Mouse (Mus musculus) cerebellum, adult 8-10 months (tissue): ENCODE results near the gene Cenpf.

Experiments used
- DNase-seq: peaks from one replicate; pipeline ENCODE4 v3.0.0; 2022

Cenpf gene

DNA sequence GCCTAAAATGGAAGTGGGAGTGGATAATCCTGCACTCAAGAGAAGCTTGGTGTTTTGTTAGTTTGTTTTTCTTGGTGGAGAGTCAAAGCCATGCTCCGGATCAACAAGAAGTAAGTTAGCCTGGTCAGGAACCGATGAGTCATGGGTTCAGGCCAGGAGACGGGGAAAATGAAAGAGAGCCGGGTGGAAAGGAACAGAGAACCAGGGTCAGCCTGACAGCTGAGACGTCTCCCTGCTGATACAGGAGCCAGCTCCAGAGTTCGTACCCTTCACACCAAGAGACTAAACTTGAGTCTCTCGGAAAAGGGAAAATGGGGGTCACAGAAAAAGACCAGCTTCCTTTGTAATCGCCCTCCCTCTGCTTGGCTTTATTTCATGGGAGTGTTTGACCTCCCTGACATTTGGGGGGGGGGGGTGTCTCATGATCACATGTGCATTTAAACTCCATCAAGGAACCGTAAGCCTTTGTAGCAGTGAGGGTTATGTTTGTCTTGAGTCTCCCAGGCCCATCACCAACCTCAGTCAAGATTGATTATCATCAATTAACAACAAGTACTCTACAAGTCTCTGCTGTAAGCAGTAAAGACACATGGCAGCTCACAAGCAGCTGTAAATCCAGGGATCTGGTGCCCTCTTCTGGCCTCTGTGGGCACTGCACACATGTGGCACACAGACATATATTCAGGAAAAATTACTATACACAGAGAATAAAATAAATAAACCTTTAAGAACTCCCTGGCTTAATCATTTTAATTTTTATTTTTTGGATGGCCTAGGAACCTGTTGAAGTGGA, 59.7 kb downstream of the Cenpf start:
- DNase-seq = peak; percentile 23

DNA sequence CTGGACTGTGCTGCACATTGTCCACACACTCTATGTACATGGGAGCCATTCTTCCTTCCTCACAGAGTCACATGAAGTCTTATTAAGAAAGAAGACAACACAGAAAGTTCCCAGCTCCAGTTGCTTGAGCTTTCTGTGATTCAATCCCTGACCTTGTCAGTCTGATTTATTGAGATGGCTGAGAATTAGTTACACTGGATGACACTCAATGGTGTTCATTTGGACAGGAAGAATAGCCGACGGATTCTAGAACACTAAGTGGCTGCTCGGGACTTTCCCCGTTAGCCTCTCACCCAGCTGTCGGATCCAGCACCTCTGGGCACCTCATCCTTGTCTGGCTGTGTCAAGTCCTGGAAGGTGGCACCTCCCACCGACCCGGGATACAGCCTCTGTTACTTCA, 63.1 kb downstream of the Cenpf start:
- no peak for DNase-seq

DNA sequence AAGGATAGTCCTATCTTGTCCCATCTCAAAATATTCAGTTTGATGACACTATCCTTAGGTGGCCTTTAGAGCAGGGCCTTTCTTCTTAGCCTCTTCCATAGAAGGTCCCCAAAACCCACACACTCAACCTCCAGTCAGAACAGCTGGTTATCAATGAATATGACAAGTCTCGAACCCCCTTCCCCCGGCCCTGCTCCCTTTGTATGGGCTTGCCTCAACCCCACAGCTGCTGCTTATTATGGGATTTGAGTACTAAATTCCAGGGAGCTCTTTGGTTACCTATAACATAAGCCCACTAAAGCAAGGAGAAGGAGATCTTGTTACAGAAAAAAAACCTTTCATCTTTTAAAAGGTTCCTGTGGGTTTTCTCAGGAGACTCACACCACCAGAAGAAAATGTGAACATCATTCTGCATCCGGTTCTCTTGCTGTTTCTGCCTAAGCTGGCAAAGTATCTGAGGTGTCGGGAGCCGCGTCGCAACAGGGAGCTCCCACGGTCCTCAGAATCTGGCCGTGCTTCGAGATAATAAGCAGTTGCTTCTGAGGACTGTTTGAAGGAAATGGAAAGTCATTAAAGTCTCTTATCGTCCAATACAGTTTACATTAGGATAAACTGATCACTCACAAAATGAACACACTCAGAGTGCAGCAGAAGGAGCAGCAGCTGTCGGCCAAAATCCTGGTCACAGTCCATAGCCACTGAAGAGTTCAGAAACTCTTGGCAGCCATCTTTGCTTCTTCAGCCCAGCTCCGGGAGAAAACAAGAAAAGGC, 68.7 kb downstream of the Cenpf start:
- DNase-seq = no peak

DNA sequence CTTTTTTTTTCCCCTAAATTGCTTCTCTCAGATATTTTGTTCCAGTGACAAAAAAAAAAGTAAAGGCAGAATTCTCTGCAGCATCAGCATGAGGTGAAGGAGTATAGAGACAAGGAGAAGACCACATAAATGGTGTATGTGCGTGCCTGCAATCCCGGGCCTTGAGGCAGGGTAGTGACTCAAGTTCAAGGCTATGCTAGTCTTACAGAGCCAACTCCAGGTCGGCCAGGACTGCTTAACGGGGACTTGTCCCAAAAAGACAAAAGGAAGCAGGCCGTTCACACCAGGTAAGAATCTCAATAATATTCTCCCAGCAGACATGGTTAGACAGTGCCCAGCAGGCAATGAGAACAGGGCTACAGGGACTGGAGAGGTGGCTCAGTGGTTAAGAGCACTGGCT, 70.5 kb downstream of the Cenpf start:
- no peak for DNase-seq

DNA sequence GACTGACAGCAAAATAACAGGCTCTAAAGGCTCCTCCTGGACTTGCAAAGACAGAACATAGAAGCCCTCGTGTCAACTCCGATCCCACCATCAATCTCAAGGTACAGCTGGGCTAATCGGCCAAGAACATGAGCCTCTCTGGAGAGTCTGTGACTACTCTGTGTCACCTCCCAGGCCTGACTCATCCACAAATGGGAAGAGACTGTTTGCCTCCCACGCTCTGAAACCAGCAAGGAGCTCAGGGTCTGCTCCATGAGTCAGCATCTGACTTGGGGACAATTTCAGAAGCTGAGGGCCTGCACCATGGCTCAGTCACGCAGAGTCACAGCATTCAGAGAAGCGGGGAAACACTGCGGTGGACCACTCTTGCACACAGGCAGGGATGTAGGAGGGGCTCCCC, 72.6 kb downstream of the Cenpf start:
- DNase-seq = no peak

DNA sequence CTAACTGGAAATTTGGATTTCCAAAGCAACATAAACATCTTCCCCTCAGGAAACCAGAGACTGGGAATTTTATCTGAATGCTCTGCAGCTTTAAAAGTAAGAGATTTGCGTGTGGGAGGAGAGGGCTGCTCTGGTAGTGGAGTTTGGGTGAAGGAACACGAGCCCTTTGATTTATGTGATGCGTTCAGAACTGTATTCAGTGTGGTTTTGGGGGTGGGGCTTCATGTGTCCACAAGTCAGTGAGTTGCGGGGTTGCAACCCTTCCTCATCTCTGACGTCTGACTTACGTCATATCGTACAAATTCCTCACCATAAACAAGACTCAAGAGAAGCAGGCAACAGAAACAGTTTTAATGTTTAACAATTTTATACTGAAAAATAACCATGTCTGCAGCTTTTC, 74.8 kb downstream of the Cenpf start:
- no peak for DNase-seq

DNA sequence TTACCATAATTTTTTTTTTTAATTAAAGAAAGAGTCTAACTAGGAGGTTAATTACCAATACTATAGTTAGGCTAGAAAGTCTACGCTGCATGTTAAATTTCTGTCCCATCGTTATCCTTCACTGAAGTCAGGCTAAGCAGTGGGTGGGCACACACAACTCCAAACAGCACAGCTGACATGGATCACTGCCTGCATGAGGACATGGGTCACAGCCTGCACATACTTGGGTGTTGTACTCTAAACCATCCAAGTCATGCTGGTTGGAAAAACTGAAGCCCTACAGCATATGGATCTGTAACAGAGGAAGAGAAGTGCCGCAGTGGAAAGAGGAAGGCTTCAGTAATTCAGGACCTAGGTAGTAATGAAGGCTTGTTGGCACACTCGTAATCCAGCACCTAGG, 76.1 kb downstream of the Cenpf start:
- no peak for DNase-seq

DNA sequence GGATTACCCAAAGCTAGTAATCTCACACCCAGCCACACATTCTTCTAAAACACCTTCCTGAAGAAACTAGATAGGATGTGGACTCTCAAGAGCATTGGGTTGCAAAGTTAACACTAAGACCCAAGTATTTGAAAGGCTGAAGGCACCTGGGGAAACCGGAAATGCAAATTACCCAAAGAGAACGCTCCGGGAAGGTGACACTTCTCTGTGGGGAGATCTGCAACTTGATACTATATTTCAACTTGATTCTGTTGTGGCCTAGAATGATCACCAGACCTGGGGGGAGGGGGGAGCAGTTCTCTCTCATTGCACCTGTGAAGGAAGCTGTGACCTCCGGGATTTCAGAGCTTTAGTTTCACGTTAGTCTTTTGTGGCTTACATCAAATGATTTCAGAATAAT, 79.2 kb downstream of the Cenpf start:
- DNase-seq = no peak

DNA sequence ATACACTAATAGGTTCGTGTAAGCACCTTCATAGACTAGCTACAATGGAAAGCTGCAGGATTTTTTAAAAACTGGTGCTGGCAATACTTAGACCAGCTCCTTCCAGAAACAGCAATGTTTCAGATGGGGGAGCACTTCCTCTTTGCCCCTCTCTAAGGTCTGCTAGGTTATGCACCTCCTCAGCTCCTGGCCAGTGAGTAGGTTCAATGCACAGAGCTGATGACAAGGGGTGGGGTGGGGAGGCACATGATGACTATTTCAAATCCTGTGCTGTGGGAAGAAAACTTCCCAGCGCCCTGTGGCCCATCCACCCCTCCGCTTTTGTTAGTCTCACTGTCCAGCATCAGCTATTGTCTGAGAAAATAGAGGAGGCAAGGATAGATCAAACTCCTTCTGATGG, 79.8 kb downstream of the Cenpf start:
- no peak for DNase-seq

DNA sequence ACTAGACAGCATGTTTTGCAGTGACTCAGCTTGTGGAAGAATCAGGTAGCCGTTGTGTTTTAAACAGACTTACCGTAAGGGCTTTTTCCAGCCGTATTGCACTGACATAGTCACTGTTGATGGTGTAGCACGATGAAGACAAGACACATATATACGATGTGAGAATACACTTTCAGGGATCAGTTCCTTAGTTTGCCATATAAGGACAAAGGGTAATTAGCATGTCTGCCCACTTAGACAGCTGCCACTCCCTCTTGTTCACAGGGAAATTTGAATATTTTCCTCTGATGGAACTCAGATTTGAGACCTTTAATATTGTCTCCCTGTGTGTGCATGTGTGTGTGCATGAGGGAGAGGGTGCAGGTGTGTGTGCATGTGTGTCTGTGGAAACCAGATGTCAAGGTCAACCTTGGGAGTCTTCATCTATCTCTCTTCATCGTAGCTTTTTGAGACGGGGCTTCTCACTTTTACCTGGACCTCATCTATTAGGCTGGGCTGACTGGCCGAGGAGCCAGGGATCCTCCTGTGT, 82.2 kb downstream of the Cenpf start:
- DNase-seq = no peak

DNA sequence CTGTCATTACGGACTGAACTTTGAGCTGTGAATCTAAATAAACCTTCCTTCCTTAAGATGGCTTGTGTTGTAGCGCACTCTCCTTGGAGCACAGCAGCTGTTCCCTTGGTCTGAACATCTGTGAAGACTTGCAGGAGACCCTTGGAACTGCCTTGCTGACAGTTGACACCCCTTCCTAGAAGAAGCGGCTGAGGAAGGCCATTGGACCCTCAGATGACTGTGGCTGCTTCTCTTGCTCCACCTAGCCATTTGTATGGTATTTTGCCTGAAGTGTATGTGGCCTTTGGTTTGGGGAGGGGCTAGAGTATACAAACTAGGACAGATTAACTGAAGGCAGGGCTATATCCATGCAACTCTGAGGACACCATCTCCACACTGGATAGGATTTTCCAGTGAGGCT, 90.8 kb downstream of the Cenpf start:
- no peak for DNase-seq
